Mouse (Mus musculus): ENCODE measurements around the gene Rnf167. TPM values are rescaled to one million over a fixed set of nuclear protein-coding genes. Genes with fewer than 3 reads are reported as not detected.

Rnf167 gene
- total RNA-seq, 4 experiments from 2014 or later = 34.9 to 41.1 (median 38.1) TPM

DNA sequence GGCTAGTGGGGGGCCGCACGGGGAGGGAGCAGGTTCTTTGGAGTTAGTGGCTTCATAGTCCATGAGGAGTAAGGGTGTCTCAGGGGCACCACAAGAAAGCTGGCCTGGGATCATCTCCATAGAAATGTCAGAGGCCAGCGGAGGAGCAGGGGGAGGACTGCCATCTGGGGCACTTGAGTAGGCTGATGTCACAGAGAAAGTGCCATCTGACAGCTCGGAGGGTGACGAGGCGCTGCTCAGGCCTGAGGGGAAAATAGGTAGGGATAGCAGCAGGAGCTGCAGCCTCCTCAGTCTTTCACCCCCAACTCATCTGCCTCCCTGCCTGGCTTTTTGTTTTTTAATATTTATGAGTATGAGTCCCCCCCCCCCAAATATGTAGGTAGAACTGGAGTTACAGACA lies 27.0 kb downstream of the Rnf167 start:
- DNase-seq (ENCODE audit: low spot score in 2 of 2) = no peak

- DNase-seq (ENCODE audit: low spot score in 2 of 2) = no peak
Observed at GRCm38 (mm10) chr11:70674501-70674900, 27.5 kb downstream of the Rnf167 start.

DNA sequence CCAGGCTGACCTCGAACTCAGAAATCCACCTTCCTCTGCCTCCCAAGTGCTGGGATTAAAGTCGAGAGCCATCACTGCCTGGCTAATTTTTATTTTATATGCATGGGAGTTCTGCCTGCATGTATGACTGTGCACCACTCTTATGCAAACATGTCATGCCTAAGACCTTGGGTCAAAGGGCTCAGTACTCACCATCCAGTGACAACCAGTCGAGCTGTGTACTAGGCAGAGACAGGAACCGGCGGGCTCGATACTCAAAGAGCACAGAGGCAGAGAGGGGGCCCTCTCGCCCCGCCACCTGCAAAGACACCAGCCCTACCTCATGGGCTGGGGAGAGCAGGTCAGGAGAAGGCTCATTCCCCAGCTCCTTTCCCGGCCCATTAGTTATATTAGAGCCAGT lies 31.1 kb downstream of the Rnf167 start:
- no peak for DNase-seq (ENCODE audit: low spot score in 2 of 2)

DNA sequence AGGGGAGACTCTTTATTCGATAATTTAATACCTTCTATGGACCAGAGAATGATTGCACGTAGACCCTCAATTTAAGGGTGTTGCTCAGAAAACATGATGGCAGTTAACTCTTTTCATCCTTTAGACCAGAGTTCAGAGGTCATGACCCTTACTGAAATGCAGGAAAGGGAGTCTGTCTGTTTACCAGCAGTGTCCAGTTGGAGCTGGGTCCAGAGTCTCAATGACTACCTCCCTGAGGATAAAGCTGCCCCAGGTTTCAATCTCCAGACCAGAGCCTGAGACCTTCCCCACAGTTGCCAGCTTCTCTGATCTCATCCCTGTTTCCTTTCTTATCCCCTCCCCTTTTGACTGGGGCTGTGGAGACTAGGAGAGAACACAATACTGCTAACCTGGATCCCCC lies 31.5 kb downstream of the Rnf167 start:
- no peak for DNase-seq (ENCODE audit: low spot score in 2 of 2)

GRCm38 (mm10) chr11:70679361-70679760 lies 32.3 kb downstream of the Rnf167 start:
- DNase-seq (ENCODE audit: low spot score in 2 of 2) = no peak

- no peak for DNase-seq (ENCODE audit: low spot score in 2 of 2)
Observed at GRCm38 (mm10) chr11:70679894-70680293, 32.9 kb downstream of the Rnf167 start.

GRCm38 (mm10) chr11:70681170-70681569 lies 34.1 kb downstream of the Rnf167 start:
- no peak for DNase-seq (ENCODE audit: low spot score in 2 of 2)

- no peak for DNase-seq (ENCODE audit: low spot score in 2 of 2)
Observed at GRCm38 (mm10) chr11:70681897-70682581, 35.0 kb downstream of the Rnf167 start.

- no peak for DNase-seq (ENCODE audit: low spot score in 2 of 2)
Observed at GRCm38 (mm10) chr11:70683640-70684039, 36.6 kb downstream of the Rnf167 start.

GRCm38 (mm10) chr11:70686901-70687566 lies 40.0 kb downstream of the Rnf167 start:
- no peak for DNase-seq (ENCODE audit: low spot score in 2 of 2)

DNA sequence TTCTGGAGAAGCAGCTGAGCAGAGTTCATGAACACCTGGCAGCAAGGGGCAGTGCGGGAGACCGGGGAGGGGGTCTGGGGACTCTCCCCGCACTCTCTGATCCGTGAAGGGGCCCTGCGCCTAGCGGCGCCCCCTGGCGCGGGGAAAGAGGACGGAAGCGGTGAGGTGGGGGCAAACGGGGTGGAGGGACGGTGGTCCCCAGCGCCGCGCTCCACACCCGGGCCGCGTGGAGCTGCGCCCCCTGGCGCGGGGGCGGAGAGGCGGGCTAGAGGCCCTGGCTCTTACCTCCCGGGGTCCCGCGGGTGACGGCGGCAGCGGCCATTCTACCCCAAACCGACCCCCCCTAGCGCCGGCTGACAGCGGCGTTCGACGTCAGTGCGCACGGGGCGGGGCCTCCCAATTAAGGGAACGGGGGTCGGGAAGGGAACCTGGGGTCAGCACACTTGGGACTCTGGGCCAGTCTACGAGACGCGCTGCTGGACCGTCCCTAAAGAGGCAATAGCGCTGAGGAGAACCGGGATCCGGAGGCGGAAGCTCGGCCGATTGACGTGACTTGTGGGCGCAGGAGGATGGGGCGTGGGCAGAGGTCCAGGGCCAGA lies 40.7 kb downstream of the Rnf167 start, which contains the start of gene Camta2:
Camta2 (minus strand) TSS at position 505 of the 599 bp plus-strand sequence.
- peak; percentile 85 to 86 for DNase-seq (ENCODE audit: low spot score in 2 of 2)

- no peak for DNase-seq (ENCODE audit: low spot score in 2 of 2)
Observed at GRCm38 (mm10) chr11:70688372-70688771, 41.3 kb downstream of the Rnf167 start.

DNA sequence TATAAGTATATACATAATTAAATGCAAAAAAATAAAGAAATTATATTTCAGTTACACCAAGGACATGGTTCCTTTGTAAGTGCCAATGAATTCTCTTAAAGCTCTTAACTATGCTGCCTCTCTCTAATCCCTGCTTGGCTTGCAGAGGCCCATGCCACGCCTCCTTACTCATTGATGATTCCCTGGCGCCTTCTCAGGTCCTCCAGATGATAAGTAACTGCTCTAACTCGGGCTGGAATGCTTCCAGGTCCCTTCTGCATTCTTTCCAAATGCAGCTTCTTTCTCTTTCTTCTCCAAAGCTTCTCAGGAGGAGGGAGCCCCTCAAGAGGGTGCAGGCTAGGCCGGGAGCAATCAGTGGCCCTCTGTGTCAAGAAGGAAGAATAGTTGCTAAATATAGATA lies 42.5 kb downstream of the Rnf167 start:
- no peak for DNase-seq (ENCODE audit: low spot score in 2 of 2)

DNA sequence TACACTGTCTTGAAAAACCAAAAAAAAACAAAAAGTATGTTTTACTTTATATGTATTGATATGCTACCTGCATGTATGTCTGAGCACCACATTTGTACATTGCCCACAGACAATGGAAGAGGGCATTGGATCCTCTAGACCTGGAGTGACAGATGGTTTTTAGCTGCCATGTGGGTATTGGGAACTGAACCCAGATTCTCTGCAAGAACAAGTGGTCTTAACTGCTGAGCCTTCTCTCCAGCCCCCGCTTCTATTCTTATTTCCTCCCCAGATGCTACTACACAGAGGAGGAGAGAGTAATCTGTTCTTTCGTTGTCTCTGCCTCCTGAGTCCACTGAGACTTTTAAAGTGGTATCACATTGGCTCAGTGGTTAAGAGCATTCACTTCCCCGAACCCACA lies 46.5 kb downstream of the Rnf167 start:
- DNase-seq (ENCODE audit: low spot score in 2 of 2) = no peak

GRCm38 (mm10) chr11:70697376-70697775 lies 50.3 kb downstream of the Rnf167 start:
- DNase-seq (ENCODE audit: low spot score in 2 of 2) = no peak

- DNase-seq (ENCODE audit: low spot score in 2 of 2) = no peak
Observed at GRCm38 (mm10) chr11:70699051-70699450, 52.0 kb downstream of the Rnf167 start.

- peak; percentile 91 to 94 for DNase-seq (ENCODE audit: low spot score in 2 of 2)
Observed at GRCm38 (mm10) chr11:70699722-70700556, 52.9 kb downstream of the Rnf167 start, which contains the start of the genes Inca1 and Kif1c. Inca1 (minus strand) TSS chr11:70700155. Kif1c (plus strand) TSS chr11:70700548.

DNA sequence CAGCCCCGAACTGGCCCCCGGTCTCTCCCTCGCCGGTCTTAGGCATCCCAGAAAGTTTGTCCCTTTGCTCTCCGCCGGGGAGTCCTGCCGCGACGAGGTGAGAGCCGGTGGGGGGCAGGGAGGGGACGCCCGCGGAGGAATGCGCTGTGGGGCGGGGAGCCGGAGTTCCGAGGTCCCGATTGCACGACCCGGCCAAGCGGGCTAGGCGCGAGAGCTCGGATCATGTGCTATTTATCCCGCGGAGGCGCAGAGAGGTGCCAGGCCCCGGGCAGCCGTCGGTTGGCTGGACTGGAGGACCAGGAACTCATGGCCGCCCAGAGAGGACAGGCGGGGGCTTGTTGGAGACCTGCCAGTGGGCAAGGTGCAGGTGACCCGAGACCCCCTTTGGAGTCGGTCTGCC lies 53.6 kb downstream of the Rnf167 start:
- peak; percentile 87 to 92 for DNase-seq (ENCODE audit: low spot score in 2 of 2)

Data from gastrocnemius, adult 8-10 months (tissue).